Mouse (Mus musculus) erythroid progenitor cell, adult 5-6 weeks (primary cell): ENCODE data around the gene Helz. TPM values are rescaled to one million over a fixed set of nuclear protein-coding genes. Genes with fewer than 3 reads are reported as not detected.

ENCODE experiments used
- ATAC-seq: replicated peaks from 2 replicates; pipeline ENCODE4 v1.8.0; 2016; ENCODE audit warnings: moderate number of reproducible peaks, mild to moderate bottlenecking, moderate TSS enrichment, inconsistent platforms; ENCODE audit not compliant: poor library complexity, low FRiP score, severe bottlenecking
- total RNA-seq, 2 experiments: library from RNA; stranded (forward) in 1 of 2; stranded (reverse) in 1 of 2; fragments of 150-400 nt in 1 of 2; fragments of 186-747, 209-891 nt in 1 of 2; gene quantifications; 2 replicates each; pipeline versions ENCODE4 v1.2.3 to v1.2.4; 2015 to 2017; ENCODE audit warnings: low replicate concordance in 2 of 2

Helz gene
- total RNA-seq, 2 experiments from 2014 or later, result 7.3 to 8.8 TPM

GRCm38 (mm10) chr11:107707897-107708610 is 160.3 kb downstream of the Helz start:
- ATAC-seq, result no peak

- ATAC-seq, result no peak
These were observed 162.6 kb downstream of the Helz start for GRCm38 (mm10) chr11:107710379-107710778.

GRCm38 (mm10) chr11:107714368-107714767 is 166.6 kb downstream of the Helz start:
- no peak for ATAC-seq

GRCm38 (mm10) chr11:107716332-107716938 is 168.7 kb downstream of the Helz start, which contains the start of gene Cacng1:
Cacng1 (minus strand) TSS chr11:107716522.
- ATAC-seq, result no peak

- ATAC-seq, result no peak
These were observed 172.7 kb downstream of the Helz start for GRCm38 (mm10) chr11:107720264-107721021.

GRCm38 (mm10) chr11:107721057-107721456 is 173.3 kb downstream of the Helz start:
- ATAC-seq, result no peak

GRCm38 (mm10) chr11:107724603-107725002 is 176.9 kb downstream of the Helz start:
- no peak for ATAC-seq

GRCm38 (mm10) chr11:107728073-107728863 is 180.5 kb downstream of the Helz start:
- ATAC-seq, result no peak

GRCm38 (mm10) chr11:107729141-107729540 is 181.4 kb downstream of the Helz start:
- ATAC-seq, result no peak

GRCm38 (mm10) chr11:107730940-107731339 is 183.2 kb downstream of the Helz start:
- ATAC-seq, result no peak

GRCm38 (mm10) chr11:107731498-107731897 is 183.8 kb downstream of the Helz start:
- no peak for ATAC-seq

- no peak for ATAC-seq
These were observed 186.4 kb downstream of the Helz start for GRCm38 (mm10) chr11:107734133-107734532.

- ATAC-seq, result no peak
These were observed 190.2 kb downstream of the Helz start for GRCm38 (mm10) chr11:107737886-107738285.

- ATAC-seq, result no peak
These were observed 190.8 kb downstream of the Helz start for GRCm38 (mm10) chr11:107738418-107739099.

- ATAC-seq, result no peak
These were observed 195.4 kb downstream of the Helz start for GRCm38 (mm10) chr11:107743100-107743499.
